Mouse (Mus musculus) naive thymus-derived CD4-positive, alpha-beta T cell, adult 2 months (primary cell): ENCODE measurements around the gene Wfikkn1.
A peak's percentile ranks its signal among the peaks of the same experiment; 100 is the strongest.

Experiments
- DNase-seq: peaks from one replicate; pipeline ENCODE4 v3.0.0-alpha.2; 2011; ENCODE audit warnings: low read depth

Wfikkn1 gene

GRCm38 (mm10) chr17:25837076-25837410 is 43.6 kb downstream of the Wfikkn1 start, which contains the start of gene Rhbdl1:
Gene Rhbdl1, minus strand, starts transcription at chr17:25837295.
- peak; percentile 57 for DNase-seq

- DNase-seq, result no peak
These were observed 44.1 kb downstream of the Wfikkn1 start for GRCm38 (mm10) chr17:25836397-25837075.

GRCm38 (mm10) chr17:25835816-25836215 is 44.8 kb downstream of the Wfikkn1 start:
- DNase-seq, result no peak

GRCm38 (mm10) chr17:25835301-25835700 is 45.4 kb downstream of the Wfikkn1 start:
- DNase-seq, result no peak

- DNase-seq, result no peak
These were observed 45.9 kb downstream of the Wfikkn1 start for GRCm38 (mm10) chr17:25834595-25835222.

GRCm38 (mm10) chr17:25833961-25834594 is 46.6 kb downstream of the Wfikkn1 start:
- peak; percentile 28 for DNase-seq

- no peak for DNase-seq
These were observed 47.4 kb downstream of the Wfikkn1 start, which contains the start of gene Stub1 for GRCm38 (mm10) chr17:25833291-25833663. Gene Stub1, minus strand, starts transcription at chr17:25833404.

GRCm38 (mm10) chr17:25832436-25833290 is 48.0 kb downstream of the Wfikkn1 start:
- DNase-seq, result peak; percentile 98

- peak; percentile 20 for DNase-seq
These were observed 49.0 kb downstream of the Wfikkn1 start for GRCm38 (mm10) chr17:25831451-25832281.

- DNase-seq, result no peak
These were observed 49.7 kb downstream of the Wfikkn1 start for GRCm38 (mm10) chr17:25830806-25831431.

- DNase-seq, result no peak
These were observed 50.4 kb downstream of the Wfikkn1 start for GRCm38 (mm10) chr17:25830200-25830753.

- no peak for DNase-seq
These were observed 51.1 kb downstream of the Wfikkn1 start for GRCm38 (mm10) chr17:25829558-25830017.

- peak; percentile 87 for DNase-seq
These were observed 51.7 kb downstream of the Wfikkn1 start, which contains the start of gene Jmjd8 for GRCm38 (mm10) chr17:25828712-25829557. Gene Jmjd8, plus strand, starts transcription at chr17:25828867.

- DNase-seq, result peak; percentile 25
These were observed 52.4 kb downstream of the Wfikkn1 start for GRCm38 (mm10) chr17:25828223-25828594.
